Mouse (Mus musculus) hindbrain, embryonic 16.5 days (tissue): ENCODE data around the gene Ranbp3l. TPM values are rescaled to one million over a fixed set of nuclear protein-coding genes. Genes with fewer than 3 reads are reported as not detected.
A peak's percentile ranks its signal among the peaks of the same experiment; 100 is the strongest.

Experiments used
- ATAC-seq: fragments of 200-750 bp; cut with Nextera tagmentation; 2 replicates; pipeline ENCODE4 v1.8.0; 2017; ENCODE audit warnings: moderate TSS enrichment, moderate library complexity
- H3K27ac ChIP-seq: fragments of 300-500 bp; sonication (generic); 2 replicates; pipeline ENCODE4 v1.5.1; 2014; ENCODE audit warnings: low read depth, mild to moderate bottlenecking, control low read depth, low read length, moderate library complexity
- H3K27me3 ChIP-seq: fragments of 300-500 bp; sonication (generic); replicated peaks from 2 replicates; pipeline ENCODE4 v1.6.1; 2014; ENCODE audit warnings: low read length; ENCODE audit not compliant: control insufficient read depth, insufficient read depth
- H3K36me3 ChIP-seq: fragments of 300-500 bp; sonication (generic); 2 replicates; pipeline ENCODE4 v1.6.1; 2014; ENCODE audit warnings: mild to moderate bottlenecking, low read length, moderate library complexity, mixed read lengths; ENCODE audit not compliant: control insufficient read depth, insufficient read depth
- H3K4me1 ChIP-seq: fragments of 300-500 bp; sonication (generic); 2 replicates; pipeline ENCODE4 v1.6.1; 2014; ENCODE audit warnings: low read depth, low read length; ENCODE audit not compliant: control insufficient read depth, insufficient read depth
- H3K4me2 ChIP-seq: fragments of 300-500 bp; sonication (generic); 2 replicates; pipeline ENCODE4 v1.6.1; 2014; ENCODE audit warnings: mild to moderate bottlenecking, low read length, control low read depth, moderate library complexity
- H3K4me3 ChIP-seq: fragments of 300-500 bp; sonication (generic); 2 replicates; pipeline ENCODE4 v1.5.1; 2014; ENCODE audit warnings: mild to moderate bottlenecking, low read length, control low read depth, moderate library complexity
- H3K9ac ChIP-seq: fragments of 300-500 bp; sonication (generic); 2 replicates; pipeline ENCODE4 v1.6.1; 2014; ENCODE audit warnings: low read depth, mild to moderate bottlenecking, control low read depth, low read length, moderate library complexity
- H3K9me3 ChIP-seq: fragments of 300-500 bp; sonication (generic); 2 replicates; pipeline ENCODE4 v1.6.1; 2014; ENCODE audit warnings: mild to moderate bottlenecking, low read length, moderate library complexity; ENCODE audit not compliant: control insufficient read depth
- WGBS: fragments of 180-500 bp; shearing (Covaris S2); extraction: QIAGEN DNeasy Blood & Tissue Kit; methylation state at CpG from one replicate; pipeline ENCODE4 v1.1.7; 2014; 5-methylcytosine and 5-hydroxymethylcytosine counted together
- polyA plus RNA-seq: library from polyadenylated mRNA; unstranded; fragments of >200 nt; fragmentation: Nextera tagmentation; extraction: Ambion mirVana; gene quantifications from 2 replicates; pipeline ENCODE4 v1.2.1, GENCODE M21; 2015

Ranbp3l gene
- polyA plus RNA-seq, 1 experiment from 2014 or later, result 12.6 TPM

DNA sequence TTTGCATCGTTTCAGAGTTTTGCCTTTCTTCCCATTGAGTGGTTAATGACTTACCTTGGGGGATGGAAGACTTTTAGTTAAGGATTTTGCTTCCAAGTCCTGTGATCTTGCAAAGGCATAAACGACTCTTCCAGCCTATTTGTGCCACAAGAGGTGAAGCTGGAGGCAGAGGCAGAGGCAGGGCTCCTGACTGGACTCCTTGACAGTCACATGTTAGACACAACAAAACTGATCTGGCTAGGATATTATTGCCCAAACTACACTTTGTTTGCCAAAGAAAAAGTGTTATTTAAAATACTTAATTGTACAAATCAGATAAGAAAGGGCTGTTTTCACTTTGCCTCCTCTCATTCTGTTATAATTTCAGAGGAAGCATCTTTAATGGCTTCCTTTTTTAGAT lies 106.4 kb downstream of the Ranbp3l start:
- Histone ChIP-seq H3K4me3 (no peak overlapping the region), H3K36me3 (no peaks in the 10 kb centered on the region), H3K9ac (no peak overlapping the region), H3K4me2 (no peak overlapping the region), H3K4me1 (peaks cover 27% of the 10 kb centered on the region), H3K27ac (no peak overlapping the region), H3K27me3 (no peaks in the 10 kb centered on the region), H3K9me3 (no peaks in the 10 kb centered on the region)
- no peak for ATAC-seq
- WGBS, result 37% methylated on average over 2 of the region's 2 CpGs

DNA sequence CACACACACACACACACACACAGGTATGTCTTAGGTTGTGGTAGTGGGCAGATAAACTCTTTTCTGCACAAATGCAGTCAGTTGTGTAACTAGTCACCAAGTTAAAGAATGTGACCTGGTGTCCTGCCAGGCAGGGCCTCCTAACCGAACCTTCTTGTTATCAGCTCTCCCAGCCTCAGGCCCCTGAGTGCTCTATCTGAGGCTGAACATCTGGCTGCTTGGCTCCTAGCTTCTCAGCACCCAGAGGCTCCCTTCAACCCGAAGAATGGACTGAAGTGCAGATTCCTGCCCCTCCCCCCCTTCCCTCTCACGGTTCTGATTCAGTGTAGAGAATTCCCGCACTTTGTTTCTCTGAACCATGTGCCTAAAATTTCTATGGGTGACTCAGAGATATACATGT lies 106.9 kb downstream of the Ranbp3l start:
- H3K36me3 ChIP-seq, result no peaks in the 10 kb centered on the region
- H3K4me2 ChIP-seq, result no peak overlapping the region; the same call in 1 of the 2 replicates
- H3K4me3 ChIP-seq, result no peak overlapping the region
- peaks cover 27% of the 10 kb centered on the region for H3K4me1 ChIP-seq
- H3K9ac ChIP-seq, result no peak overlapping the region
- H3K9me3 ChIP-seq, result no peaks in the 10 kb centered on the region
- ATAC-seq, result no peak
- WGBS, result 18% methylated on average over 4 of the region's 4 CpGs
- no peaks in the 10 kb centered on the region for H3K27me3 ChIP-seq
- H3K27ac ChIP-seq, result no peak overlapping the region

DNA sequence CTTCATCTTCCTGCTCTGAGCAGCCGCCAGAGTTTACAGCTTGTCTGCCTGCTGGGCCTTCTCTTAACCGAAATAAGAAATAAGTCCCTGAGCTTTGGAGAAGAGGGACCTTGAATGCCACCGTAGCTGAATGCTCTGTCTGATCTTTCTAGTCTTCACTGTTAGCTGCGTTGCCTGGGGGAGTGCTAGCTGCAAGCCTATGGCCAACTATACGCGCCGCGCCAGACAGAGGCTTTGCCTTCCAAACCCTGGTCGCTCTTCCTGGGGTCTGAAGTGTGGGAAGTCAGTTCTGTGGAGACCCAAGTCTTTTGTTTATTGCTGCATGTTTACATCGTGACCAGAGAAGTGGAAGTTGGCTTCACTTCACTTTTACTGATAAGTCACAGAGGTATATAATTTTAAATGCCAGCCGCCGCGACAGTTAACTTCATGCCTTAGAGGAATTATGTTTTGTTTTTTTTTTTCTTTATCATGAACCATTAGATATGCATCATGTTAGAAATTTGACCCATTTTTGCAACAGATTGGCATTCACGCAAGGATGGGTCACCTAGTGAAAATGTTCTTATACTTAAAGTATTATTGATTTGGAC lies 108.0 kb downstream of the Ranbp3l start:
- no peaks in the 10 kb centered on the region for H3K9me3 ChIP-seq
- no peak overlapping the region for H3K4me3 ChIP-seq
- H3K27me3 ChIP-seq, result no peaks in the 10 kb centered on the region
- no peaks in the 10 kb centered on the region for H3K36me3 ChIP-seq
- 80% methylated on average over 14 of the region's 14 CpGs for WGBS
- H3K4me1 ChIP-seq, result peaks cover 21% of the 10 kb centered on the region
- no peak for ATAC-seq
- H3K4me2 ChIP-seq, result no peak overlapping the region
- H3K27ac ChIP-seq, result no peak overlapping the region
- no peak overlapping the region for H3K9ac ChIP-seq

DNA sequence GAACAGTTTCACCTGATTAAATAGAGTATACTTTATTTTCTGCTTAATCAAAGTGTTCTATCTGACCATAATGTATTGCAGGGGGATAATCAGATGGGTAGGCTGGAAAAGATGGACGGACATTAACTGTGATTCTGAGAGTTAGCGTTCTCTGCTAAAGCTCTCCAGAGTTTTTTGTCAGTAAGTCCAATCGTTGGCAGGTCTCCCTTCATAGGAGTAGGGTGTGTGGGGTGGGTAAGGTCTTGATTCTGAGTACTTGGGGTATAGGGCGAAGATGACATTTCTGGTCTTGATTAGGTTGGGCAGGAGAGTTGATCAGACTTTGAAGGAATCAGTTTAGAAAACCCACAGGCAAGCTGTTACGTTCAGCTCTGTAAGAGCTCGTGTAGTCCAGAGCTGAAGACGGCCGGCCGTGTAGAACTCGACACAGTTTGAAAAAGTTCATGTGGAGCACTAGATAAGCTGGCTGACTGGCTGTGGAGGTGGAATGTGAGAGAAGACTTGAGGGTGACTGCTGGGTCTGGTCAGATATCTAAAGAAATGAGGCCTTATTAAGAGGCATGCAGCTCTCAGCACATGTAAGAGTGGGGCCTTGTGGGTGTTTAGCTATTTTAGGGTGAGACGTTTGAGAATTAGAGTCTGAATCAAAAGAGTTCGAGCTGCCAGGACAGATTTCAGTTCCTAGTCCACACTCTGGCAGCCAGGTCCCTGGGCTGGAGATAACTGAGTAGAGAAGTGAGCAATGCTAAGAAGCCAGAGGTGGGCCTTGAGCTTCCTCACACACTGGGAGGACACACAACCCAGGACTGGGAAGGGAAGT lies 110.9 kb downstream of the Ranbp3l start:
- H3K4me3 ChIP-seq, result no peak overlapping the region
- no peak overlapping the region for H3K27ac ChIP-seq
- H3K9ac ChIP-seq, result no peak overlapping the region
- no peaks in the 10 kb centered on the region for H3K27me3 ChIP-seq
- no peak for ATAC-seq
- no peak overlapping the region for H3K4me2 ChIP-seq
- no peaks in the 10 kb centered on the region for H3K9me3 ChIP-seq
- H3K4me1 ChIP-seq, result peaks cover 7% of the 10 kb centered on the region
- 86% methylated on average over 12 of the region's 12 CpGs for WGBS
- no peaks in the 10 kb centered on the region for H3K36me3 ChIP-seq

DNA sequence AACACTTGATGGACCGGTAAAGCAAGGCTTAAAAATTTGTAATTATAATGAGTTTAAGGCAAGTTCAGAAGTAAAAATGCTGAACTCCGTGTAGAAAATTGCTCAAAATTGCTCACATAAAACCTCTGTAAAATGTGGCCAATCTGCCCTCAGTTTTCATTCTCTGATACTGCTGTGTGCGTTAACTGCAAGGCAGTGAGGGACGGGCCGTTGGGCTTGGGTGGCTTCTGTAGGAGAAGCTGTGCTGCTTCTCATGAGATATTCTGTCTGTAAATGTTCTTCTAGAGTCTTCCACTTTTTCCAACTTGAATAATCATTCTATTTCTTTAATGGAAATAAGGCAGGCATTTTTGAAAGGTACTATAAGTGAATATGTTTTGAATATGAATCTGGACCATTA lies 111.9 kb downstream of the Ranbp3l start:
- no peak overlapping the region for H3K4me2 ChIP-seq

DNA sequence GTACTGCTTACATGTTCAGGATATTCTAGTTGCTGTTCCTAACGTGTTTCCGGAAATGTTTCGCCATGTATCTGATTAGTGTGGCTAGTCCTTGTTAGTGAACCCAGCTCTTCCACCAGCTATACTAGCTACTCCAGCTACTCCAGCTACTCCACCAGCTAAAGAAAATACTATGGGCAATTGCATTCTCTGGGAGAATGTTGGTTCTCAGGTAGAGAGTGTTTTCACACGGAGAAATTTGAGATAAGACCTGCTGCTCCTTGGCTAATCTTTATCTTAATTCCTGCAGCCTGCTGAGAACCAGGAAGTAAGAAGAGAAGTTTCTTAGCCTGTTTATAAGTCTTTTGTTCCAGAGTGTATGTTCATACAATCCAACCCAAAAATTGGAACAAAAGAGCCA lies 112.5 kb downstream of the Ranbp3l start:
- no peaks in the 10 kb centered on the region for H3K27me3 ChIP-seq
- H3K4me1 ChIP-seq, result peaks cover under 1% of the 10 kb centered on the region
- H3K36me3 ChIP-seq, result no peaks in the 10 kb centered on the region
- no peak overlapping the region for H3K27ac ChIP-seq
- WGBS, result 82% methylated on average over 4 of the region's 4 CpGs
- no peak overlapping the region for H3K9ac ChIP-seq
- no peak overlapping the region for H3K4me3 ChIP-seq
- no peaks in the 10 kb centered on the region for H3K9me3 ChIP-seq
- no peak overlapping the region for H3K4me2 ChIP-seq
- ATAC-seq, result no peak

More for the DNA sequence above, 111.9 kb downstream of the Ranbp3l start:
- no peak overlapping the region for H3K27ac ChIP-seq
- peaks cover 5% of the 10 kb centered on the region for H3K4me1 ChIP-seq
- H3K36me3 ChIP-seq, result no peaks in the 10 kb centered on the region
- no peak overlapping the region for H3K4me3 ChIP-seq
- H3K27me3 ChIP-seq, result no peaks in the 10 kb centered on the region
- 66% methylated on average over 5 of the region's 5 CpGs for WGBS
- H3K9me3 ChIP-seq, result no peaks in the 10 kb centered on the region
- ATAC-seq, result no peak
- no peak overlapping the region for H3K9ac ChIP-seq

DNA sequence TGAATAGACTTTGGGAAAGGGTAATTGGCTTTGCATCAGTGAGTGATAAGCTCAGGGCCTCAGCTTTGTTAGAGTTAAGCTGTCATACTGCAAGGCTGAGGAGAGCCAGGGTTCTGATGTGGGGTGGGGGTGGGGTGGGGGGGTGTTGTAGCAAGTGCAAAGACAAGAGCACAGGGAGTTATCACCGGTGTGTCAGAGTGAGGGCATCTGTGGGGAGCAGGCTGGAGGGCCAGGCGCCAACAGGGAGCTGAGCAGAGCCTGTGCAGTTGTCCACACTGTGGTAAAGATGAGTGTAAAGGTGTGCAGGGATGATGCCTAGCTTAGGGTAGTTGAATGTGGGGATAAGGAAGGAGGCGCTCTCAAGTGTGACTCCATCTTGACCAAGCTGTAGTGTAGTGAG lies 113.5 kb downstream of the Ranbp3l start:
- Histone ChIP-seq H3K9me3 (no peaks in the 10 kb centered on the region), H3K36me3 (no peaks in the 10 kb centered on the region), H3K4me3 (no peak overlapping the region), H3K4me2 (no peak overlapping the region), H3K27ac (no peak overlapping the region), H3K9ac (no peak overlapping the region), H3K27me3 (no peaks in the 10 kb centered on the region), H3K4me1 (no peaks in the 10 kb centered on the region)
- no peak for ATAC-seq
- 86% methylated on average over 3 of the region's 3 CpGs for WGBS

DNA sequence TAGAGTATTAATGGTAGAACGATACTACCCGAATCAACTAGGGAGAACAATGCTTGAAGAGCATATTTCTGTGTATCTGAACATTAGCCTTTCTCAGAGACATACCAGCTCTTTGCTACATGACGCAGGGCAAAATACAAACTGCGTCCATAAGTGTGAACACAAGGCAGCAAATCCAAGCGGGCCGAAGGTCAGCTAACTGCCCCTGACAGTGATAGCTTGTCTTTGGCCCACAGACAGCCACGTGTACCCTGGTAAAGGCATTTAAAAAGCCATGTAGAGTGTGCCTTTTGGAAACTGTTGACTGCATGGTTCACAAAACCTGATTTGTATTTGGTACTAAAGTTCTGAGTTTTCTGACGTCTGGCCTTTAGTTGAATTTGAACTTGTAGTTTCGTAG lies 115.0 kb downstream of the Ranbp3l start:
- Histone ChIP-seq H3K9ac (no peak overlapping the region), H3K4me3 (no peak overlapping the region), H3K27ac (no peak overlapping the region), H3K36me3 (no peaks in the 10 kb centered on the region), H3K4me2 (no peak overlapping the region), H3K27me3 (no peaks in the 10 kb centered on the region), H3K9me3 (no peaks in the 10 kb centered on the region), H3K4me1 (no peaks in the 10 kb centered on the region)
- ATAC-seq, result no peak
- WGBS, result 91% methylated on average over 9 of the region's 9 CpGs

DNA sequence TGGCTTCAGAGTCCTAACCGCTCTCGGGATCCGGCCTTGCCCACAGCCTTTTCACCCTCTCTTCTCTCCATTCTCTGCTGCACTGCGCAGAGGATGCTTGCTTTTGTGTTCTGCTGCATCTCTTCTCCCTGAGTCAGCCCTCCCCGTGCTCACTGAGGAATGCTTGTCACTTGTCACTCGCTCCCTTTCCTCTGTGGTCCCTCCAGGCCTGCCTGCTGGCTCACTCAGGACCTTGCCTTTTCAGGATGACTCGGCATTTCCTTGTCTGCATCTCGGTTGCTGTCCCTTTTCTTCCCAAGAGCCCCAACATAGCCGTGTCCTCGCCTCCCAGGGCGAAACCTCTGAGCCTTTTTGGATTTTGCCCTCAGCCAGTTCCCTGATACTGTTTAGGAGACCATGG lies 119.1 kb downstream of the Ranbp3l start:
- Histone ChIP-seq H3K4me1 (no peaks in the 10 kb centered on the region), H3K9ac (no peak overlapping the region), H3K36me3 (no peaks in the 10 kb centered on the region), H3K4me3 (no peak overlapping the region), H3K4me2 (no peak overlapping the region), H3K27me3 (no peaks in the 10 kb centered on the region), H3K9me3 (no peaks in the 10 kb centered on the region), H3K27ac (no peak overlapping the region)
- WGBS, result 46% methylated on average over 11 of the region's 11 CpGs
- peak; percentile 50; the same call in 1 of the 2 replicates for ATAC-seq
